11 mouse cellular contexts compared by ENCODE assay signal in genomic region chr10:39411857-39412559, GRCm38 (mm10). TPM values are rescaled to one million over a fixed set of nuclear protein-coding genes. Genes with fewer than 3 reads are reported as not detected.
DNase-seq lines count a peak whose midpoint lies in the region; ATAC-seq and TF ChIP-seq lines count a peak whose summit lies in the region.
"Had no signal": no experiment of that assay in that cellular context is flagged by ENCODE, and none has a peak within 500 bp of the region (broad histone marks: within the 10 kb centered on the region; RNA-seq: fewer than 3 reads in every experiment).

No protein-coding gene starts in this region.

- H3K27me3 ChIP-seq in liver, embryonic 11.5 days (replicated peaks; ENCODE audit: control insufficient read depth, insufficient read depth, low read length), result no peaks in the 10 kb centered on the region
- H3K27me3 ChIP-seq: heart, embryonic 15.5 days had no signal

- DNase-seq in heart, postnatal 4 days, result peak; percentile 61
- no peak for DNase-seq in heart, adult 8-10 months (ENCODE audit: low spot score)
- DNase-seq in 416B (ENCODE audit: low read depth) (peak; percentile 68), ES-E14 (ENCODE audit: low read depth, low spot score) (no peak)
- DNase-seq in liver, embryonic 11.5 days (ENCODE audit: low spot score), result no peak
- no peak for DNase-seq in gastrocnemius, postnatal 14 days
- no peak for DNase-seq in gastrocnemius, postnatal 4 days (ENCODE audit: low spot score in 2 of 2)
- DNase-seq: layer of hippocampus, adult 9-11 months had no signal

- H3K9ac ChIP-seq in ES-E14 (ENCODE audit: insufficient read depth, low read depth, low read length, poor library complexity, severe bottlenecking), result no peak overlapping the region
- H3K9ac ChIP-seq in liver, embryonic 11.5 days (ENCODE audit: low read depth, low read length), result no peak overlapping the region
- H3K9ac ChIP-seq: heart, embryonic 15.5 days had no signal

- no peak overlapping the region for H3K27ac ChIP-seq in ES-E14 (ENCODE audit: insufficient read depth, low read depth, low read length, poor library complexity, severe bottlenecking)
- no peak overlapping the region for H3K27ac ChIP-seq in liver, embryonic 11.5 days (ENCODE audit: low read depth, low read length)
- H3K27ac ChIP-seq: heart, embryonic 15.5 days; midbrain, embryonic 10.5 days had no signal

- H3K4me1 ChIP-seq in ES-E14 (ENCODE audit: control insufficient read depth in 2 of 2, insufficient read depth in 2 of 2, low read length in 2 of 2, poor library complexity in 1 of 2), result peaks cover 0 to 2% of the 10 kb centered on the region in 2 experiments; a peak in 1 of 4 replicates
- H3K4me1 ChIP-seq in liver, embryonic 11.5 days (replicated peaks; ENCODE audit: control insufficient read depth, insufficient read depth, low read length), result peaks cover 19% of the 10 kb centered on the region

- 54% methylated on average over 8 of the region's 8 CpGs for WGBS in liver, embryonic 11.5 days

- intact Hi-C loops in gastrocnemius, postnatal 14 days (cut with DNase I; ENCODE audit: low total_unique reads), result no loop called here

- no peaks in the 10 kb centered on the region for H3K9me3 ChIP-seq in ES-E14 (ENCODE audit: control insufficient read depth, insufficient read depth, low read depth, low read length)
- H3K9me3 ChIP-seq in liver, embryonic 11.5 days (ENCODE audit: control insufficient read depth, low read length), result no peaks in the 10 kb centered on the region
- H3K9me3 ChIP-seq: heart, embryonic 15.5 days; midbrain, embryonic 10.5 days had no signal

- no peaks in the 10 kb centered on the region; the same call in 1 of the 2 replicates for H3K36me3 ChIP-seq in ES-E14 (ENCODE audit: control insufficient read depth, insufficient read depth, low read length, poor library complexity, severe bottlenecking)
- no peaks in the 10 kb centered on the region for H3K36me3 ChIP-seq in liver, embryonic 11.5 days (ENCODE audit: control insufficient read depth, insufficient read depth, low read length)
- H3K36me3 ChIP-seq: heart, embryonic 15.5 days; midbrain, embryonic 10.5 days had no signal

- H3K4me3 ChIP-seq in ES-E14 (ENCODE audit: insufficient read depth in 1 of 2, low read depth in 1 of 2, low read length in 2 of 2, poor library complexity in 1 of 2, severe bottlenecking in 1 of 2), result no peak overlapping the region
- H3K4me3 ChIP-seq in liver, embryonic 11.5 days (ENCODE audit: low read depth, low read length), result no peak overlapping the region
- H3K4me3 ChIP-seq: heart, embryonic 15.5 days; midbrain, embryonic 10.5 days had no signal

- H3K4me2 ChIP-seq in liver, embryonic 11.5 days, result 0 out of 2 replicates have a peak overlapping the region, but pooled peaks have one; percentile 15
- H3K4me2 ChIP-seq: heart, embryonic 15.5 days had no signal

- ATAC-seq in liver, embryonic 11.5 days (replicated peaks; ENCODE audit: low FRiP score), result 0 out of 2 replicates have a peak, but pooled peaks have one; percentile 53
- ATAC-seq: forebrain, embryonic 16.5 days had no signal

- in situ Hi-C loops in ES-E14 (cut with MboI; ENCODE audit: low sequenced_read_pairs in 2 of 2, unreplicated experiment in 2 of 2), result no loop called here

TF ChIP-seq in ES-E14, 5 proteins besides CTCF, POLR2A, EP300 and RAD21:
- TF ChIP-seq ZNF384 (IDR thresholded peaks at IDR 0.05; ENCODE audit: low read depth, low read length) (no peak), MAFK (IDR thresholded peaks at IDR 0.05; ENCODE audit: insufficient read depth, low read depth, low read length) (peak; percentile 88)

RNA-seq across cellular contexts. Expression of gene Fyn, which starts 43.4 kb away (rescaled TPM):
- total RNA-seq in heart, postnatal 4 days (2021), result 10 to 100 TPM; 51.2 to 53.0 TPM
- 10 to 100 TPM; 22.4 to 27.6 (median 24.2) TPM for total RNA-seq in heart, adult 8-10 months (2022)
- total RNA-seq in ES-E14 (2012; rRNA removed), result 14.6 and 14.9 TPM in 2 replicates
- polyA plus RNA-seq in liver, embryonic 11.5 days (2014; fragmentation: Nextera tagmentation; extraction: Ambion mirVana), result 19.3 and 20.4 TPM in 2 replicates
- 10 to 100 TPM; 13.3 to 17.8 TPM for total RNA-seq in gastrocnemius, postnatal 14 days (2021)
- total RNA-seq in gastrocnemius, postnatal 4 days (2021), result 10 to 100 TPM; 53.4 to 54.3 TPM

Comparison
In these comparisons a context has a peak if more than half of its experiments do, and no peak if none do; other contexts are left out.
1. DNase-seq: peak in heart, postnatal 4 days (single experiment) and 416B (single experiment); none in heart, adult 8-10 months (single experiment), ES-E14 (single experiment), liver, embryonic 11.5 days (single experiment), gastrocnemius, postnatal 14 days (single experiment) and gastrocnemius, postnatal 4 days (0 of 2).